Mouse (Mus musculus) forebrain, postnatal 0 days (tissue): ENCODE results near the gene Icam4. TPM values are rescaled to one million over a fixed set of nuclear protein-coding genes. Genes with fewer than 3 reads are reported as not detected.
"Not testable (repeated sequence)": the region's sequence is repeated elsewhere in the genome, so short reads cannot be mapped to it uniquely, and the experiment has no call there.

ENCODE experiments used
- ATAC-seq: fragments of 200-750 bp; cut with Nextera tagmentation; 2 replicates; pipeline ENCODE4 v1.8.0; 2017; ENCODE audit warnings: mild to moderate bottlenecking, moderate library complexity
- DNase-seq: peaks from one replicate; pipeline ENCODE4 v3.0.0-alpha.2; 2015
- H3K27ac ChIP-seq: fragments of 300-500 bp; sonication (generic); 2 replicates; pipeline ENCODE4 v1.5.1; 2014; ENCODE audit warnings: low read depth, mild to moderate bottlenecking, antibody characterized with exemption, low read length, moderate library complexity, mixed read lengths
- H3K27me3 ChIP-seq: fragments of 300-500 bp; sonication (generic); 2 replicates; pipeline ENCODE4 v1.6.1; 2014; ENCODE audit warnings: mild to moderate bottlenecking, low read length, mixed read lengths; ENCODE audit not compliant: insufficient read depth
- H3K36me3 ChIP-seq: fragments of 300-500 bp; sonication (generic); 2 replicates; pipeline ENCODE4 v1.6.1; 2014; ENCODE audit warnings: mild to moderate bottlenecking, moderate library complexity; ENCODE audit not compliant: insufficient read depth
- H3K4me1 ChIP-seq: fragments of 300-500 bp; sonication (generic); 2 replicates; pipeline ENCODE4 v1.6.1; 2014; ENCODE audit warnings: antibody characterized with exemption; ENCODE audit not compliant: insufficient read depth
- H3K4me2 ChIP-seq: fragments of 300-500 bp; sonication (generic); 2 replicates; pipeline ENCODE4 v1.6.1; 2014; ENCODE audit warnings: low read depth, mild to moderate bottlenecking, moderate library complexity
- H3K4me3 ChIP-seq: fragments of 300-500 bp; sonication (generic); 2 replicates; pipeline ENCODE4 v1.5.1; 2014; ENCODE audit warnings: low read depth, low read length, mixed read lengths
- H3K9ac ChIP-seq: fragments of 300-500 bp; sonication (generic); 2 replicates; pipeline ENCODE4 v1.6.1; 2014; ENCODE audit warnings: mild to moderate bottlenecking
- H3K9me3 ChIP-seq: fragments of 300-500 bp; sonication (generic); 2 replicates; pipeline ENCODE4 v1.6.1; 2016; ENCODE audit warnings: low read length
- CTCF ChIP-seq: sonication (generic); IDR thresholded peaks from 2 replicates; pipeline ENCODE4 v1.5.1; 2016; ENCODE audit warnings: antibody characterized with exemption, control low read depth, low read depth
- WGBS: fragments of 180-500 bp; shearing (Covaris S2); extraction: QIAGEN DNeasy Blood & Tissue Kit; methylation state at CpG from one replicate; pipeline ENCODE4 v1.1.7; 2014; 5-methylcytosine and 5-hydroxymethylcytosine counted together
- polyA plus RNA-seq: library from polyadenylated mRNA; unstranded; fragments of >200 nt; fragmentation: Nextera tagmentation; extraction: Ambion mirVana; gene quantifications from 2 replicates; pipeline ENCODE4 v1.2.1, GENCODE M21; 2015
- total RNA-seq: library from RNA; depleted of rRNA; stranded (reverse); fragments of >200 nt; gene quantifications from 2 replicates; pipeline ENCODE4 v1.2.3, GENCODE M21; 2014

Icam4 gene
- total and polyA plus RNA-seq, 2 experiments from 2014 or later, result not detected

GRCm38 (mm10) chr9:21002270-21002626 is 26.9 kb upstream of the Icam4 start:
- peak; percentile 25 for ATAC-seq
- no peaks in the 10 kb centered on the region for H3K9me3 ChIP-seq
- WGBS, result 6% methylated on average over 7 of the region's 7 CpGs
- no peaks in the 10 kb centered on the region for H3K4me1 ChIP-seq
- no peak for DNase-seq
- H3K27ac ChIP-seq, result peak overlapping the region; percentile 82
- H3K9ac ChIP-seq, result peak overlapping the region; percentile 69
- peak overlapping the region; percentile 68 for H3K4me3 ChIP-seq
- no peaks in the 10 kb centered on the region for H3K27me3 ChIP-seq
- H3K4me2 ChIP-seq, result peak overlapping the region; percentile 83
- no peak for TF ChIP-seq CTCF
- peaks cover 25% of the 10 kb centered on the region for H3K36me3 ChIP-seq

- DNase-seq (peak; percentile 96), ATAC-seq (peak; percentile 94)
- Histone ChIP-seq H3K27me3 (no peaks in the 10 kb centered on the region), H3K9me3 (no peaks in the 10 kb centered on the region), H3K9ac (peak within 1 kb of the TSS; percentile 69), H3K36me3 (peaks cover 31% of the 10 kb centered on the region), H3K27ac (peak within 1 kb of the TSS; percentile 82), H3K4me1 (no peaks in the 10 kb centered on the region), H3K4me3 (peak within 1 kb of the TSS; percentile 68), H3K4me2 (peak within 1 kb of the TSS; percentile 83)
- no peak for TF ChIP-seq CTCF
- WGBS, result 1% methylated on average over 72 of the region's 72 CpGs
Observed at GRCm38 (mm10) chr9:21002627-21003551, 26.3 kb upstream of the Icam4 start, which contains the start of gene Mrpl4. TSS of gene Mrpl4 (plus strand) at chr9:21002738.

- 94% methylated on average over 10 of the region's 10 CpGs for WGBS
- no peaks in the 10 kb centered on the region for H3K27me3 ChIP-seq
Observed at GRCm38 (mm10) chr9:21007313-21007952, 21.7 kb upstream of the Icam4 start.

DNA sequence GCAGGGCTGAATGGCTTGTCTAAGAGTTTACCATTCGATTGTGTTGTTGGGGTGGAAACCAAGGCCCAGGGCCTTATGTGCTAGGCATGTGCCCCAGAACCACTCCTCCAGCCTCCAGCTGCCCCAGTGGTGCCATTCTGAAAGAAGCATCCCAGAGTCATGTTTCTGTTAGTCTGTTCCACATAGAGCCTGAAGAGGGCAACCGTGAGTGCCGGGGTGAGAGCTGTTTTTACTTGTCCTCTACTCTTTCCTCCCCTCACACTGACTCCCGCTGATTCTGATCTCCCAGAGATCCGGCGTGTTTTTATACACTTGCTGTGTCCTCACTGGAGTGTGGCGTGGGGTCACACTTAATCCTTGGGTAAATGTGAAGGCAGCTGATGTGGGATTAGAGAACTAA is 21.2 kb upstream of the Icam4 start:
- 78% methylated on average over 7 of the region's 7 CpGs for WGBS

More at GRCm38 (mm10) chr9:21007313-21007952, 21.7 kb upstream of the Icam4 start:
- no peak overlapping the region for H3K4me2 ChIP-seq
- peaks cover 44% of the 10 kb centered on the region for H3K36me3 ChIP-seq
- H3K9ac ChIP-seq, result no peak overlapping the region
- H3K9me3 ChIP-seq, result no peaks in the 10 kb centered on the region
- TF ChIP-seq CTCF, result no peak
- no peak for DNase-seq
- ATAC-seq, result no peak
- no peaks in the 10 kb centered on the region for H3K4me1 ChIP-seq
- H3K27ac ChIP-seq, result no peak overlapping the region
- H3K4me3 ChIP-seq, result no peak overlapping the region

GRCm38 (mm10) chr9:21010362-21010761 is 18.8 kb upstream of the Icam4 start:
- H3K9me3 ChIP-seq, result no peaks in the 10 kb centered on the region
- 65% methylated on average over 2 of the region's 2 CpGs for WGBS
- peaks cover 6% of the 10 kb centered on the region; the same call in 1 of the 2 replicates for H3K27me3 ChIP-seq
- no peak overlapping the region for H3K4me2 ChIP-seq
- H3K4me3 ChIP-seq, result no peak overlapping the region
- no peak for ATAC-seq
- TF ChIP-seq CTCF, result no peak
- H3K4me1 ChIP-seq, result no peaks in the 10 kb centered on the region
- DNase-seq, result no peak
- H3K36me3 ChIP-seq, result peaks cover 34% of the 10 kb centered on the region
- no peak overlapping the region for H3K27ac ChIP-seq
- H3K9ac ChIP-seq, result no peak overlapping the region

More for the DNA sequence above, 21.2 kb upstream of the Icam4 start:
- no peak overlapping the region for H3K4me2 ChIP-seq
- no peak for TF ChIP-seq CTCF
- no peak overlapping the region for H3K27ac ChIP-seq
- no peaks in the 10 kb centered on the region for H3K4me1 ChIP-seq
- ATAC-seq (no peak), DNase-seq (no peak)
- H3K9ac ChIP-seq, result no peak overlapping the region
- no peaks in the 10 kb centered on the region for H3K27me3 ChIP-seq
- H3K36me3 ChIP-seq, result peaks cover 44% of the 10 kb centered on the region
- no peaks in the 10 kb centered on the region for H3K9me3 ChIP-seq
- no peak overlapping the region for H3K4me3 ChIP-seq

DNA sequence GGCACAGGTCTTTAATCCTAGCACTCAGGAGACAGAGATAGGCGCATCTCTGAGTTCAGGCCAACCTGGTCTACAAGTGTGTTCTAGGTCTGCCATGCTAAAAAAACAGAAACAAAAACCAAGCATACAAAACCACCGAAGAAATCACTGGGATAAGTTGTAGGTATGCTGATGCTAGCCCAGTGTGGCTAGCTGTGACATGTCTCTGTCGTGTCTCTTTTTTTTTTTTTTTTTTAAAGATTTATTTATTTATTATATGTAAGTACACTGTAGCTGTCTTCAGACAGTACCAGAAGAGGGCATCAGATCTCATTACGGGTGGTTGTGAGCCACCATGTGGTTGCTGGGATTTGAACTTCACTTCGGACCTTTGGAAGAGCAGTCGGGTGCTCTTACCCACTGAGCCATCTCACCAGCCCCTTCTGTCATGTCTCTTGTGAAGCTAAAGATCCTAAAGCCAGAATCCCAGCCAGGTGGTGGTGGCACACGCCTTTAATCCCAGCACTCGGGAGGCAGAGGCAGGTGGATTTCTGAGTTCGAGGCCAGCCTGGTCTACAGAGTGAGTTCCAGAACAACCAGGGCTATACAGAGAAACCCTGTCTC is 18.1 kb upstream of the Icam4 start:
- WGBS, result 80% methylated on average over 9 of the region's 9 CpGs
- not testable (repeated sequence) for H3K9me3 ChIP-seq, H3K4me2 ChIP-seq, H3K4me3 ChIP-seq, DNase-seq, H3K9ac ChIP-seq, H3K4me1 ChIP-seq, H3K27ac ChIP-seq, ATAC-seq
- Histone ChIP-seq H3K36me3 (peaks cover 29% of the 10 kb centered on the region), H3K27me3 (peaks cover 11% of the 10 kb centered on the region; the same call in 1 of the 2 replicates)
